Mouse (Mus musculus) cerebellum, postnatal 25 days (tissue): ENCODE results near the gene Cyp2b13.
"Not testable (repeated sequence)": the region's sequence is repeated elsewhere in the genome, so short reads cannot be mapped to it uniquely, and the experiment has no call there.

Source experiments
- DNase-seq, 2 experiments: peaks; one replicate each; pipeline ENCODE4 v3.0.0; 2021; ENCODE audit warnings: mixed read lengths in 2 of 2

Gene Cyp2b13

GRCm38 (mm10) chr7:26061197-26061596 lies at the start of gene Cyp2b13:
TSS of gene Cyp2b13 (plus strand) at chr7:26061497.
- DNase-seq: not testable (repeated sequence)

- DNase-seq: not testable (repeated sequence)
Measured at GRCm38 (mm10) chr7:26019814-26020332, 41.4 kb upstream of the Cyp2b13 start.

GRCm38 (mm10) chr7:26054885-26055630 lies 6.2 kb upstream of the Cyp2b13 start:
- DNase-seq: not testable (repeated sequence)

GRCm38 (mm10) chr7:26071677-26072076 lies 10.4 kb downstream of the Cyp2b13 start:
- DNase-seq: not testable (repeated sequence)

- no peak for DNase-seq
Measured at GRCm38 (mm10) chr7:26082595-26082994, 21.3 kb downstream of the Cyp2b13 start.

GRCm38 (mm10) chr7:26087391-26087790 lies 26.1 kb downstream of the Cyp2b13 start:
- DNase-seq: no peak

GRCm38 (mm10) chr7:26088578-26088977 lies 27.3 kb downstream of the Cyp2b13 start:
- DNase-seq: not testable (repeated sequence)

- not testable (repeated sequence) for DNase-seq
Measured at GRCm38 (mm10) chr7:26139623-26140022, 78.3 kb downstream of the Cyp2b13 start.

- DNase-seq: not testable (repeated sequence)
Measured at GRCm38 (mm10) chr7:26143657-26144056, 82.4 kb downstream of the Cyp2b13 start.
